Mouse (Mus musculus) adipocyte (in vitro differentiated cells): ENCODE measurements around the gene Nat8f2.
"Not testable (repeated sequence)": the region's sequence is repeated elsewhere in the genome, so short reads cannot be mapped to it uniquely, and the experiment has no call there.

Source experiments
- DNase-seq: peaks from one replicate; pipeline ENCODE4 v3.0.0-alpha.2; 2016; ENCODE audit warnings: low spot score

Gene Nat8f2

DNA sequence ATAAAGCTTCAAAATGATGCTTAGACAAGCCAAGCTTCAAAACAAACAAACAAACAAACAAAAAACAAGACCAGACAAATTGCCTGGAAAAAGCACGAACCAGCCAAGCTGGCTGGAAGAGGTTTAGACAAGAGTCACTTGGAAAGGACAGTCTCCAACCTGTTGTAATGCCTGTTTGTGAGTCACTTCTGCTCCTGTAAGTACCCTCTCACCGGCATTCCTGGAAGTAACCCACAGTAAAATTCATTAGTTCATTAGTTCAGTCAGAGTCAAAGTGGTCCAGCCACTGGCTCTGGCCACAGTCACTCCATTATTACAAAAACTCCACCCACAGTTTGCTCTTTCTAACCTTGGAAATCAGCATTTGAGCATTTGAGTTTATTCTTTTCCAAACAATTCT, 5.1 kb downstream of the Nat8f2 start:
- DNase-seq: no peak

DNA sequence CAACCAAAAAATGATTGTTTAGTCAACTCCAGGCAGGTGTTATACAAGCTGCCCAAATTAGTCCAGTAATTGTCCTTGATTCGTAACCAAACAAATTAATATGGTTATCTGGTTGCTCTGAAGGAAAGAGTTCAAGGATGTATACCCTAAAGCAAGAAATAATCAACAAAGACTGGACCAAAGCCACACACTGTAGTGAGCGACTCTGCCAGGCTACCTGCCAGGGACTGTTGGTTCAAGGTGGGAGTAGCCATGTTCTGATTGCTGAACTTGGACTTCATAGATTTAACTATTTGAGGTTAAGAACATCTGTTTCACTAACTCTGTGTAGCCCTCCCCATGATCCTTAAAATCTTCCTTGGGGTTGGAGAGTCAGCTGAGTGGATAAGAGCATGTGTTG, 5.8 kb downstream of the Nat8f2 start:
- DNase-seq: no peak

DNA sequence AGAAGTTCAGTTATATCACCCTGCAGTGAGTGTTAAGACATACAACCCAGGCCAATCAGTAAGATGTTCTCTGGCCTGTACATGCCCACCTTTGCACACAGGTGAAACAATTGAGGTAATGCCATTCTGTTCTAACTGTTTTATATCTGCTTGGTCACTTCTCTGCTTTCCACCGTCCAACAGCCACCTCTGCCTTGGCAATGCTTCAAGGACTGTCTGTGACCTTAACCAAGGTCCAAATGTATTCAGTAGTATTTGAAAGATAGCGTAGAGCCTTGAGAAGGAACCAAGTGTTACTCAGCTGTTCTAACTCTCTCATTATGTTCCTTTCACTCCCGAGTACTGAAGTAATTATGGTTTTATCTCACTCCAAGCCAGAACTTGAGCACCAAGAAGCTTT, 6.4 kb downstream of the Nat8f2 start:
- DNase-seq: no peak

DNA sequence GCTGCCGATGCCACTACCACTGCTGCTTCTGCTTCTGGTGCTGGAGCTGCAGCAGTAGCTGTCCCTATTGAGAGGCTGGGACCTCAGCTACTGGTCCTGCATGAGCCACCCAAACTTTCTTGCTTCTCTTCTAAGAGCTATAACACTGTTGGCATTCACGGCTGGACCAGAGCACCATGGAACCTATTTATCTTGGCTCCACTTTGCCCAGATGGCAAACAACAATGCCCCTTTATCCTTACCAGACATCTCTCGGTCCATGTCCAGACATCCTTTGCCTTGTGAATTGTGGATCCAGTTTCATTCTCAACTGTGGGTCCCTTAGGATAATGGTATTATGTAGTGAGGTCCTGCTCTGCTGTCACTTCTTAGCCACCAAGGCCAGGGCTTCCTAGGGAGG, 7.7 kb downstream of the Nat8f2 start:
- DNase-seq: no peak

DNA sequence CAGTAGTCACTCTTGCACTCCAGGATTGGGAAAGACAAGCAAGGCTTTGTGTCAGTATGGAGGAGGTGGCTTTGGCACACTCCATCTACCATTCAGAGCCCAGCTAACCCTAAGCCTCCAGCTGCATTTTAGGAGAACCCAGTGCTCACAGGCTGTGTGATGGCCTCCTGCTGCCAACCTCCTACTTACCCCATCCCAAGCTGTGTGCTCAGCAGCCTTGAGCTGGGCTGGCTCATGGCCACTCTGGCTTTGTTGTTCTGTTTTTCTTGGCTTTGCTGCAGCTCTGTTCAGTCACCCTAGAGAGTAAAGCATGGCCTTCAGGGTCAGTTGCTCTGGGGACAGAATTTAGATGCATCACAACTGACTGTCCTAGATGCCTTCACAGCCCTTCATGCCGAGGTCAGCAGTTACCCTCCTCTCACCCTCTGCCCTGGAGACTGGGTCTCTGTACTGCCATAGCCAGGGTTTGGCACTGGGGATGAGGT, 12.7 kb downstream of the Nat8f2 start:
- DNase-seq: peak; percentile 95

DNA sequence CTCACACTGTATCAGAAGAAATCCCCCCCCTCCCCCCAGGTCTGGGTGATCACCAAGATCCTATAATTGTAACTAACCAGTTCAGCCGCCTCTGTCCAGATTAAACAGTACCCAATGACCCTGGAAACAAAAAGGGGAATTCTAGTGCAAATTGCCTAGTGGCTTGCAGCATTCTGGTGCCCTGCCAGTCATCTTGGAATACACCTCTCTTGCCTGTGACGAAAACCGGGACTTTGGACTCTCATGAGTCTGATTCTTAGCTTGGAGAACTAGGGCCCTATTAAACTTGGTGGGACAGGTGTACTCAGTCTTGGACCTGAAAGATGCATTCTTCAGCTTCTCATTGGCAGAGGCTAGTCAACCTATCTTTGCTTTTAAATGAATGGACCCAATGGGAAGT, 15.5 kb downstream of the Nat8f2 start:
- DNase-seq: no peak

DNA sequence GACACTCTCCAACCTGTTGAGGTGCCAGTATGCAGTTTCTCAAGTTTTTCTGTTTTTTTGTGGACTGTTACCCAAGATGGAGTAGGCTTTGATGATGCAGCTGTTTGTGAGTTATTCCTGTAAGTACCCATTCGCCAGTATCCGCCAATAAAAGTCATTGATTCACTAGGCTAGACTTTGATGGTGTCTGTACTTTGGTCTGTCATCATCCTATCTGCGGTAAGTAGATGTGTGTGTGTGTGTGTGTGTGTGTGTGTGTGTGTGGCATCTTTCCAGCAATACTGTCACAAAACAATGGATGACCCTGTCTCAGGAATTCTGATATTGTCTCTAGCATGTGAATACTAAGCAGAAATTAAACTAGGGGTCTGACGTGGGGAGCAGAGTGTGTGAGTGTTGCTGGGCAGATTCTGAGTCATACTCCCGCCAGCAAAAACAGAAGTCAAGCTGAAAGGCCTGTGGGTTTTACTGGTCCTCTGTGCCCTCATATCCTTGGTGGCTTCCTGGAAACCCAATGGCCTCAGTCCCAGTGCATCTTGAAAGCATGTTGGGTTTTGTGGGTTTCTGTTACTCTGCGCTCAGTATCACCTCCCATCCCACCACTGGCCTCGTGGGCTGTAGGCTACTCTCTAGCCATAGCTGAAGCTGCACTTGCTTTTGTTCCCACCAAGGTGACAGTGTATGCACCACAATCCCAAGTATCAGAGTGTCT, 17.7 kb downstream of the Nat8f2 start:
- DNase-seq: no peak

DNA sequence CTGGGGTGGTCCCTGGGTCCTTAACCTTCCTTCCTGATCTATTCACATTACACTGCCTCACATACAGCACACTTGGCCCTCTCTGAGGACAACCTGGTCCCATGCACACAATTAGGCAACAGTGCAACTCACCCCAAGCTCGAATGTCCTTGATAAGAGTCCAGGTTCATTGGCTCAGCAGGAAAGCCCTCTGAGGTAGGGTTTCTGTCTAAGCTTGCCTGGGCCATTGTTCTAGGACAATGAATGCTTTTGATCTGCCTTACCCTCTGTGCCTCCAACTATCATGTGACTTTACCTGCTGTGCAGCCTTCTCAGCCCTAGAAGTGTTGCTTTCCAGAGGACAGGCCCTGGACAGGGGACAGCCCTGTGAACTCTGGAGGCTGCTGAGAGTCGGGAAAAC, 19.7 kb downstream of the Nat8f2 start:
- DNase-seq: no peak

DNA sequence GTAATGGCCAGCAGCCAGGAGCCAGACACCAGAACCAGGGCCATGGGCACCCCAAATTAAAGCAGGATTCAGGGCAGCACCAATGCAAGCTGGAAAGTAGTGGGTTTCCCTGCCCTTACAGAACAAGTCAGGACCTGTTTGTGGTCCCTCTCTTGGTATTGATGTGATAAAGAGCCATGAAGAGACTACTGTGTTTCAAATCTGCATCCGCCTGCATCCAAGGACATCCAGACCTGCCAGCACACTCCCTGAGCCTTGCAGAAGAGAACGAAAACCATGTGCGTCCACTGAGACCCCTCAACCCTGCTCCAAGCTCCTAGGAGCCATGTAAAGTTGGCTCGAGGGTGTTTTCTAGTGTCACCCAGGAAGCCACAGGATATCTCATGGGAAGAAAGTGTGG, 20.8 kb downstream of the Nat8f2 start:
- no peak for DNase-seq

DNA sequence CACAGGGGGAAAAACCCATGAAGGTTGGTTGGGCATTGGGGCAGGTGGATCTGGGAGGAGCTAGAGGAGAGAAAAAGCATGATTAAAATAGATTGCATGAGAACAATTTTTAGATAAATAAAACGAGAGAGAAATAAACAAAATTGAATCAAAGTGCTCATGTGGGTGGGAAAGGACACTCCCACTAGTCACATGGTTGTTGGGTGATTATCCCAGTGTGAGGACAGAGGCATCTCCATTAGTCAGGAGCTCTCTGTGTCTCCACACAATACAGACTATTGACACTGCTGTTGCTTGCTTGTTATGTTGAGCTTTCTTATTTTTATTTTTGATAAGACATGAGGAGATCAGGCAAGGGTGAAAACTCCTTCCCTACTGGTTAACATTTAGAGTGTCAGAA, 22.0 kb downstream of the Nat8f2 start:
- no peak for DNase-seq

DNA sequence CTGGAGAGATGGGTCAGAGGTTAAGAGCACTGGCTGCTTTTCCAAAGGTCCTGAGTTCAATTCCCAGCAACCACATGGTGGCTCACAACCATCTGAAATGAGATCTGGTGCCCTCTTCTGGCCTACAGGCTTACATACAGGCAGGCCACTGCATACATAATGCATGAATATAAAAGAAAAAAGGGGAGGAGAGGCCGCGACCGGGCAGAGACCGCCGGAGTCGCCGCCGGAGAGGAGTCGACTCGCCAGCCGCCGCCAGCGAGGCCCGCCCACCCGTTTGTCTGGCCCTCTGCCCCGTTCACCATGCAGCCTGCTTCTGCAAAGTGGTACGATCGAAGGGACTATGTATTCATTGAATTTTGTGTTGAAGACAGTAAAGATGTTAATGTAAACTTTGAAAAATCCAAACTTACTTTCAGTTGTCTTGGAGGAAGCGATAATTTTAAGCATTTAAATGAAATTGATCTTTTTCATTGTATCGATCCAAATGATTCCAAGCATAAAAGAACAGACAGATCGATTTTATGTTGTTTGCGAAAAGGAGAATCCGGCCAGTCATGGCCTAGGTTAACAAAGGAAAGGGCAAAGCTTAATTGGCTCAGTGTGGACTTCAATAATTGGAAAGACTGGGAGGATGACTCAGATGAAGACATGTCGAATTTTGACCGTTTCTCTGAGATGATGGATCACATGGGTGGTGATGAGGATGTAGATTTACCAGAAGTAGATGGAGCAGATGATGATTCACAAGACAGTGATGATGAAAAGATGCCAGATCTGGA, 25.1 kb downstream of the Nat8f2 start:
- not testable (repeated sequence) for DNase-seq

DNA sequence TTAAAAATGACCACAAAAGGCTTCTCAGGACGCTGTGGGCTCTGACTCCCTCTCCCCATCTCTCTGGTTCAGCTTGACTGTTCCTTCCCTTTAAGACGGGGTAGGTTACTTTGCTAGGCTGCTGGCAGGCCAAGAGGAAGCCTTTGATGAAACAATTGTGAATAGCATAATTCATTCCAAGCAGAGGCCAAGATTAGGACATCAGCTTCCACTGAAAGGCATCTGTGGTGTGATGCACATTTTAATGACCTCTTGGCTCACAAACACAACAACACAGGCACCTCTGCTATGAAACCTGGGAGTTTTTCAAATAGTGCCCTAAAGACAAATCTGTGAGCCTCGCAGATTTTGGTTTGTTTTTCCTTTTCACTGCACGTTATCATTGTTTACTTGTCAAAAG, 29.0 kb downstream of the Nat8f2 start:
- no peak for DNase-seq

DNA sequence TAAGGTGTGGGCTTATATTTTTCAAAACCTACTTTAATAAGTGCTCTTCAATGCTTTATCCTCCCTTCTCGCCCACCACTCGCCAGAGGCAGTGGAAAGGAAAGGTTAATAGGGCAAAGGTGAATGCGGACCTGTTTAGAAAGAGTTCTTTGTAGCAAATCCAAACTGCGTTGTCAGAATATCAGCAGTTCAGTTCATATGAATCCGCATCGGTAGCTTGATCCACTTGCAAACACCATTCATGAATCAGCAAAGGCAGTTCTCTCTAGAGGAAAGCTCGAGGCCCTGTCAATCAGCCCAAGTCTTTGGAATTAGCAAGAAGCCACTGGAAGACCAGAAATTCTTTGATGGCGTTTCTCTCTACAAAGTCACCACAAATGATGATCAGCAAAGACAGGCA, 30.3 kb downstream of the Nat8f2 start:
- DNase-seq: no peak

DNA sequence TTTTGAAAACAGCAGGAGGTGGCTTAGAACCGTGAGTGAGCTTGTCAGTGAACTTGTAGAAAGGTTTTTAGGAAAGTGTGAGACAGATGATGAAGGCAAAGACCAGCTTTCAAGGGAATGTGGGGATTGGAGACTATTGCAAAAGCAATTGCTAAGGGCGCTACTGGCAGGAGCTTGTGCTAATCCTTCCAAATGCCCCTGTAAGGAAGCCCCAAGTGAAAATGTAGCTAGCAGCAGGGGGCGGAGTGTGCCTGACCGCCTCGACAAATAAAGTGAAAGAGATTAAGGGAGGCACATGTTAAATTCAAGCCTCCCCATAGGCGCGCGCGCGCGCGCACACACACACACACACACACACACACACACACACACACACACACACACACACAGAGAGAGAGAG, 31.7 kb downstream of the Nat8f2 start:
- DNase-seq: not testable (repeated sequence)

DNA sequence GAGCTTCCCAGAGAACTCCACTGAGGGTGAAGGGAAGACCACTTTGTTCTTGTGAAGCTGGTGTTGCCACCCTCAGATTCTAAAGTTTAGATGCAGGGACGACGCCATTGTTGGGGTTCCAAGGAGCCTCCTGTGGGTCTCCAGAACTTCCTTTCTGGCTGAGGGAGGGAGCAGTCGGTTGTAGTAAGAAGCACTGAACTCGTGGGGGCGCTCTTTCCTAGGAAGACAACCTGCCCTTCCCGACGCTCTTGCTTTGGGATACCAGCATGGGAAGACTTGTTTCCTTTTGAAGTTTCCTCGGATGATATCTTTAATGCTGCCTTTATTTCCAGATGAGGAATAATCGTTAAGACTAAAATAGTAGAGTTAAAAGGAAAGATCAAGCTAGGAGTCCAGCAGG, 32.1 kb downstream of the Nat8f2 start:
- peak; percentile 70 for DNase-seq

DNA sequence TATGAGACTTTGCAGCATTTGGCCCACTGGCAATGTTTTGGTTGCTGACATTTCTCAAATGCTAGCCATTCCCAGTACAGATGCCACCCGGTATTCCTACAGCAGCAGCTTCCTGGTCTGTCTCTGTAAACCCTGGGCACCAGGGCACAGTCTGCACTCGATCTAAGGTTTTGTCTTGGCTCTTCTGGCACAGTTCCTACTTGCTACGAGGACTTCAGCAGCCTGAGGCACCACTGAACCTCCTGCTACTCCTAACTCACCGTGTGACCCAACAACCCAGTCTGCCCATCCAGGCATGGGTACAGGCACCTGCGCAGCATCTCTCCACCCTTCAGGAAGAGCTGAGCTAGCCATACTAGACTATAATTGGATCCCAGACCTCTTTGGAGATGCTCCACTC, 32.9 kb downstream of the Nat8f2 start:
- not testable (repeated sequence) for DNase-seq

DNA sequence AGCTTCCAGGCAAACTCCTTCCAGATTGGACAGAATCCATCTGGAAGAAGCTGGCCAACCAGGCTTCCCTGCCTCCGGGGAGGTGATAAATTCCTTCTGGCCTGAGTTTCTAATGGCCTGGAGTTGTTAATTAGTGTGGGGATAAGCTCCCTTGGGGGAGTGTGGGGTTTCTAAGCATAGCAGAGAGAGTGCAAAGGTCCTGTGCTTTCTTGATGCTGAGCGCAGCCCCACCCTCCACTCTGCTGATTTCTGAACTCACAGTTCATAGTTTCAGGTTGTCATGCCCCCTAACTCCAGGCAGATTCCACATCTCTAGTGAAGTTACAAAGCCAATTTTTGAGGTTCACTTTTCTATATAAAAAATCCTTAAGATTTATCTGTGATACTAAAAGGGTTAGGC, 33.9 kb downstream of the Nat8f2 start:
- DNase-seq: not testable (repeated sequence)

DNA sequence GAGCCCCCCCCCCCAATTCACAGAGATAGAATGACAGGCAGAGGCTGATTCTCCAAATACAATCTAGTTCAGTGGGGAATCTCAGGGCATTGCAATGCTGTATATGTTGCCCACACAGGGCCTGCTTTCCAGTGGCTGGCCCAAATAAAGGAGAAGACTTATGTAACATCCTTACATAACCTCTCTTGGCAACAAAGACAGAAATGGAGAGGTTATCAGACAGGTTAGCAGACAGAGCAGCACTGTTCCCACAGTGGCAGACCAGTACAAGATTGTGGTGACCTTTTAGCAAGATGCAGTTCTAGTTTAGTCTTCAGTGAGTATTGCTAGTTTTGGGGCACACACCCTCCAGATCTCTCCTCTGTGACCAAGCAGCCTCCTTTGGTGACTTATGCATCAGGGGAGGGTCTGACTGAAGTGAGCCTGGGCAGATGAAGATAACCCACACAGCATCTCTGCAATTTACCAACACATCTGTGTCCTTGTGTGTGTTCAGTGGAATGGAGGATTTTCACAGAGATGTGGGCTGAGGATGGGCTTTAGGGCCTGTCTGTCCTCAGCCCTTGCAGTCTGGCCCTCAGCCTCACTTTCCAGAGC, 34.4 kb downstream of the Nat8f2 start:
- peak; percentile 51 for DNase-seq

DNA sequence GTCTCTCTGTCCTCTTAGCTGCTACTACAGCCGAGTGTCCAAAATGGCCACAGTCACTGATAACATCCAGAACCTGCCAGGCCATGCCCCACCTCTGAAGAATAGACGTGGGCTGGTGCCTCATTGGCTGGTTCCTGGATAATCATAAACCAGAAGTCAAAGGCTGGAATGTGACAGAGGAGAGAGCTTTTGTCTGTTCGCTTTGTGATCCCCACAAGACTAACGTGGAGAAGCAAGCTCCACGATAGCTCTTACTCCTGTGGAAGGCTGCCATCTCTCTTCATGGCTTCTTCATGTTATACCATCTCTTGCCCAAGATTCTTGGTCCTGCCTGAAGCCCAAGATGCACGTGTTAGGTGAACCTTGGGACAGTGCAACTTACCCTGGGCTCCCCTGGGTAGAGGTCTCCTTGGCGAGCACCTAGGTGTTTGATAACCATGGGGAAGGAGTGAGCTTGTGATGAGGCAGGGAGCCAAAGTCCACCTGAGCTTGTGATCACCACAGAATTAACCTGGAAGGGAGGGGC, 37.1 kb downstream of the Nat8f2 start, which contains the start of gene Nat8:
Nat8 (minus strand) TSS at position 287 of the 526 bp plus-strand sequence.
- no peak for DNase-seq

DNA sequence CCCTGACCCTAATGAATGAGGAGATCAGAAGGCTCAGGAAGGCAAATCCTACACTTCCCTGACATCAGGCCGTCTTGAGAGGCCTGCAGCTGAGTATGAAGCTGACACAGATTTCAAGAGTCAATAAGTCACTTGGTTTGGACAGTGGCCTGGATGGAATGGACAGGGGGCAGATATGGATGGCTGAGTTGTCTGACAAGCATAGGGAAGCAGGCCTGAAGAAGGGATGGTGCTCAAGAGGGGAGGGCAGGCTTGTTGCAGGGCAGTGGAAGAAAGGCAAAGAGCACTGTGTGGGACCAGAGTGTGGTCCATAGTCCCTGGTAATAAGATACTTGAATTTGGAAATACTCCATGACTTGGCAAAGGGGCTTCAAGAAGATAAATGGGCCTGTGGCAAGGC, 39.5 kb downstream of the Nat8f2 start:
- DNase-seq: no peak

DNA sequence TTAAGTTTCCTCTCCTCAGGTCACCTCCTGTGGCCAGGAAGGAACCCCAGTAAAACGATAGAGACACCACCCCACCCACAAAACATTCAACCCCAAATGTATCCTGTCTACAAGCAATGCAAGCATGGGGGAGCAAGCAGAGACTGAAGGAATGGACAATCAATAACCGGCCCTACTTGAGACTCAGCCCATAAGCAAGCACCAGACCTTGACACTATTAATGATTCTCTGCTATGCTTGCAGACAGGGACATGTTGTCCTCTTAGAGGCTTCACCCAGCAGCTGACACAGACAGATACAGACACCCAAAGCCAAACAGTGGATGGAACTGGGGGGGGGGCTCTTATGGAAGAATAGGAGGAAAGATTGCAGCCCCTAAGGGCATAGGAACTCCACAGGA, 43.1 kb downstream of the Nat8f2 start:
- no peak for DNase-seq

DNA sequence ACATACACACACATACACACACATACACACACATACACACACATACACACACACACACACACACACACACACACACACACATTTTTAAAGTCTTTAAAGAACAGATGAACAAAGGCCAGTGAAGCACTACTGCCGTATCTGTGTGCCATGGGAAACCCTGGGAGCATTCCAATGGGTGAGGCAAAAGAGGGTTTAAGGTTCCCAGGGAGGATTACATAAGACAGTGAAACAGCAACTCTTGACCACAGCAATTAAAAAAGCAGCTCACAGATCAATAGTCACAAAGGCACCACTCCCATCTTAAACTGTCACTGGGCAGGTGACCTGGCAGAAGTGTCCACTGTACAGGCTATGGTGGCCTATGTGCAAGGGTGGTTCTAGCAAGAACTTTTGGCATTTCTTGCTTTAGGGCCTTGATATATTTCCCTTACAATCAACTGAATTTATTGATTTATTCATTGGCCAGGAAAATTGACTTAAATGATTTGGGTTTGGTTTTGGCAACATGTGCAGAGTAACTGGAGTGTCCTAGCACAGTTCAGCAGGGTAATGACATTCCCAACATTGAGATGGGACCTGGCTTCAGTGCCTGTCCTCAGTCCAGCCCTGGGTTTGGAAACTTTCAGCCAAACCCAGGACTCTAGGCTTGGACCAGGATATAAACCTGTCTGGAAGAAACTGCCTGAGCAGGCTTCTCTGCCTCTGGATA, 45.4 kb downstream of the Nat8f2 start:
- peak; percentile 80 for DNase-seq
